Mouse (Mus musculus): Measurements from ENCODE around the gene Trim61. TPM values are rescaled to one million over a fixed set of nuclear protein-coding genes. Genes with fewer than 3 reads are reported as not detected.

Gene Trim61
- polyA plus RNA-seq, 1 experiment, result 2.3 TPM

GRCm38 (mm10) chr8:65037117-65037533, 18.8 kb upstream of the Trim61 start, which contains the start of gene Apela:
TSS of gene Apela (minus strand) at chr8:65037336.
- Histone ChIP-seq H3K9ac (ENCODE audit: low read depth, poor library complexity, severe bottlenecking) (peak within 1 kb of the TSS; percentile 95), H3K36me3 (ENCODE audit: control insufficient read depth, insufficient read depth, low read length, poor library complexity, severe bottlenecking) (peaks cover 5% of the 10 kb centered on the region; the same call in 1 of the 2 replicates), H3K27me3 (ENCODE audit: control insufficient read depth, insufficient read depth, low read length, poor library complexity, severe bottlenecking) (no peaks in the 10 kb centered on the region), H3K27ac (ENCODE audit: insufficient read depth, low read length) (peak within 1 kb of the TSS; percentile 92), H3K4me3 (ENCODE audit: low read depth, low read length) (peak within 1 kb of the TSS; percentile 79), H3K4me1 (ENCODE audit: control insufficient read depth, insufficient read depth, low read length) (no peaks in the 10 kb centered on the region), H3K9me3 (replicated peaks; ENCODE audit: control insufficient read depth, insufficient read depth, low read length, poor library complexity, severe bottlenecking) (no peaks in the 10 kb centered on the region)
- TF ChIP-seq CTCF (IDR thresholded peaks at IDR 0.05; ENCODE audit: low read depth, low read length), result no peak
- peak; percentile 71 for TF ChIP-seq EP300 (IDR thresholded peaks at IDR 0.05; ENCODE audit: insufficient read depth, low read depth, low read length)
- peak; percentile 22 for TF ChIP-seq POLR2A (IDR thresholded peaks at IDR 0.05; ENCODE audit: insufficient read depth, low read length)

GRCm38 (mm10) chr8:65034136-65034535, 15.8 kb upstream of the Trim61 start:
- Histone ChIP-seq H3K9me3 (replicated peaks; ENCODE audit: control insufficient read depth, insufficient read depth, low read length, poor library complexity, severe bottlenecking) (no peaks in the 10 kb centered on the region), H3K4me1 (ENCODE audit: control insufficient read depth, insufficient read depth, low read length) (no peaks in the 10 kb centered on the region), H3K27ac (ENCODE audit: insufficient read depth, low read length) (peak overlapping the region; percentile 99), H3K9ac (ENCODE audit: low read depth, poor library complexity, severe bottlenecking) (peak overlapping the region; percentile 95), H3K4me3 (ENCODE audit: low read depth, low read length) (no peak overlapping the region), H3K27me3 (ENCODE audit: control insufficient read depth, insufficient read depth, low read length, poor library complexity, severe bottlenecking) (no peaks in the 10 kb centered on the region), H3K36me3 (ENCODE audit: control insufficient read depth, insufficient read depth, low read length, poor library complexity, severe bottlenecking) (peaks cover 5% of the 10 kb centered on the region; the same call in 1 of the 2 replicates)
- TF ChIP-seq CTCF (IDR thresholded peaks at IDR 0.05; ENCODE audit: low read depth, low read length), result no peak
- no peak for TF ChIP-seq POLR2A (IDR thresholded peaks at IDR 0.05; ENCODE audit: insufficient read depth, low read length)
- no peak for TF ChIP-seq EP300 (IDR thresholded peaks at IDR 0.05; ENCODE audit: insufficient read depth, low read depth, low read length)

- H3K9ac ChIP-seq (ENCODE audit: low read depth, poor library complexity, severe bottlenecking), result peak overlapping the region; percentile 40
- no peak for TF ChIP-seq POLR2A (IDR thresholded peaks at IDR 0.05; ENCODE audit: insufficient read depth, low read length)
- TF ChIP-seq EP300 (IDR thresholded peaks at IDR 0.05; ENCODE audit: insufficient read depth, low read depth, low read length), result no peak
- no peak for TF ChIP-seq CTCF (IDR thresholded peaks at IDR 0.05; ENCODE audit: low read depth, low read length)
- peaks cover 13% of the 10 kb centered on the region for H3K36me3 ChIP-seq (ENCODE audit: control insufficient read depth, insufficient read depth, low read length, poor library complexity, severe bottlenecking)
Observed at GRCm38 (mm10) chr8:65033056-65033455, 14.7 kb upstream of the Trim61 start.

GRCm38 (mm10) chr8:65032107-65032506, 13.8 kb upstream of the Trim61 start:
- Histone ChIP-seq H3K9me3 (replicated peaks; ENCODE audit: control insufficient read depth, insufficient read depth, low read length, poor library complexity, severe bottlenecking) (no peaks in the 10 kb centered on the region), H3K27me3 (ENCODE audit: control insufficient read depth, insufficient read depth, low read length, poor library complexity, severe bottlenecking) (no peaks in the 10 kb centered on the region), H3K4me1 (ENCODE audit: control insufficient read depth, insufficient read depth, low read length) (no peaks in the 10 kb centered on the region), H3K4me3 (ENCODE audit: low read depth, low read length) (no peak overlapping the region), H3K36me3 (ENCODE audit: control insufficient read depth, insufficient read depth, low read length, poor library complexity, severe bottlenecking) (peaks cover 15% of the 10 kb centered on the region), H3K27ac (ENCODE audit: insufficient read depth, low read length) (0 out of 2 replicates have a peak overlapping the region, but pooled peaks have one; percentile 99), H3K9ac (ENCODE audit: low read depth, poor library complexity, severe bottlenecking) (0 out of 2 replicates have a peak overlapping the region, but pooled peaks have one; percentile 40)
- TF ChIP-seq POLR2A (IDR thresholded peaks at IDR 0.05; ENCODE audit: insufficient read depth, low read length) (no peak), CTCF (IDR thresholded peaks at IDR 0.05; ENCODE audit: low read depth, low read length) (no peak), EP300 (IDR thresholded peaks at IDR 0.05; ENCODE audit: insufficient read depth, low read depth, low read length) (no peak)

More at GRCm38 (mm10) chr8:65033056-65033455, 14.7 kb upstream of the Trim61 start:
- 0 out of 2 replicates have a peak overlapping the region, but pooled peaks have one; percentile 10 for H3K4me3 ChIP-seq (ENCODE audit: low read depth, low read length)
- H3K4me1 ChIP-seq (ENCODE audit: control insufficient read depth, insufficient read depth, low read length), result no peaks in the 10 kb centered on the region
- no peaks in the 10 kb centered on the region for H3K27me3 ChIP-seq (ENCODE audit: control insufficient read depth, insufficient read depth, low read length, poor library complexity, severe bottlenecking)
- peak overlapping the region; percentile 99 for H3K27ac ChIP-seq (ENCODE audit: insufficient read depth, low read length)
- no peaks in the 10 kb centered on the region for H3K9me3 ChIP-seq (replicated peaks; ENCODE audit: control insufficient read depth, insufficient read depth, low read length, poor library complexity, severe bottlenecking)

- Histone ChIP-seq H3K4me1 (ENCODE audit: control insufficient read depth, insufficient read depth, low read length) (no peaks in the 10 kb centered on the region), H3K9ac (ENCODE audit: low read depth, poor library complexity, severe bottlenecking) (no peak overlapping the region), H3K27me3 (ENCODE audit: control insufficient read depth, insufficient read depth, low read length, poor library complexity, severe bottlenecking) (no peaks in the 10 kb centered on the region)
Observed at GRCm38 (mm10) chr8:65030735-65031485, 12.6 kb upstream of the Trim61 start.

GRCm38 (mm10) chr8:65029776-65030175, 11.5 kb upstream of the Trim61 start:
- Histone ChIP-seq H3K4me1 (ENCODE audit: control insufficient read depth, insufficient read depth, low read length) (no peaks in the 10 kb centered on the region), H3K9ac (ENCODE audit: low read depth, poor library complexity, severe bottlenecking) (no peak overlapping the region), H3K27me3 (ENCODE audit: control insufficient read depth, insufficient read depth, low read length, poor library complexity, severe bottlenecking) (no peaks in the 10 kb centered on the region), H3K4me3 (ENCODE audit: low read depth, low read length) (no peak overlapping the region), H3K9me3 (replicated peaks; ENCODE audit: control insufficient read depth, insufficient read depth, low read length, poor library complexity, severe bottlenecking) (no peaks in the 10 kb centered on the region), H3K27ac (ENCODE audit: insufficient read depth, low read length) (no peak overlapping the region), H3K36me3 (ENCODE audit: control insufficient read depth, insufficient read depth, low read length, poor library complexity, severe bottlenecking) (peaks cover 18% of the 10 kb centered on the region)
- no peak for TF ChIP-seq POLR2A (IDR thresholded peaks at IDR 0.05; ENCODE audit: insufficient read depth, low read length)
- no peak for TF ChIP-seq CTCF (IDR thresholded peaks at IDR 0.05; ENCODE audit: low read depth, low read length)
- no peak for TF ChIP-seq EP300 (IDR thresholded peaks at IDR 0.05; ENCODE audit: insufficient read depth, low read depth, low read length)

More at GRCm38 (mm10) chr8:65030735-65031485, 12.6 kb upstream of the Trim61 start:
- peaks cover 23% of the 10 kb centered on the region for H3K36me3 ChIP-seq (ENCODE audit: control insufficient read depth, insufficient read depth, low read length, poor library complexity, severe bottlenecking)
- no peaks in the 10 kb centered on the region for H3K9me3 ChIP-seq (replicated peaks; ENCODE audit: control insufficient read depth, insufficient read depth, low read length, poor library complexity, severe bottlenecking)
- TF ChIP-seq POLR2A (IDR thresholded peaks at IDR 0.05; ENCODE audit: insufficient read depth, low read length) (no peak), EP300 (IDR thresholded peaks at IDR 0.05; ENCODE audit: insufficient read depth, low read depth, low read length) (no peak), CTCF (IDR thresholded peaks at IDR 0.05; ENCODE audit: low read depth, low read length) (no peak)
- no peak overlapping the region for H3K4me3 ChIP-seq (ENCODE audit: low read depth, low read length)
- no peak overlapping the region for H3K27ac ChIP-seq (ENCODE audit: insufficient read depth, low read length)

Measured in ES-Bruce4 (cell line).